Mouse (Mus musculus) CH12F3 (cell line): ENCODE data around the gene Alk.

ENCODE experiments used
- in situ Hi-C: fragments of 300-500 bp; cut with MboI; formaldehyde crosslinking; loops from 2 replicates; pipeline ENCODE4 v1.14.3; 2020; ENCODE audit warnings: low sequenced_read_pairs

Gene Alk

GRCm38 (mm10) chr17:72274205-72274604 lies 330.2 kb downstream of the Alk start:
- in situ Hi-C loops, result no loop called here

- in situ Hi-C loops, result no loop called here
Observed at GRCm38 (mm10) chr17:72271640-72272039, 332.8 kb downstream of the Alk start.

GRCm38 (mm10) chr17:72268529-72268928 lies 335.9 kb downstream of the Alk start:
- in situ Hi-C loops, result no loop called here

GRCm38 (mm10) chr17:72265171-72266022 lies 339.0 kb downstream of the Alk start:
- in situ Hi-C loops, result no loop called here

GRCm38 (mm10) chr17:72253411-72253810 lies 351.0 kb downstream of the Alk start:
- in situ Hi-C loops, result no loop called here

- in situ Hi-C loops, result no loop called here
Observed at GRCm38 (mm10) chr17:72251554-72251953, 352.9 kb downstream of the Alk start.

- in situ Hi-C loops, result no loop called here
Observed at GRCm38 (mm10) chr17:72250482-72251405, 353.7 kb downstream of the Alk start.

- in situ Hi-C loops, result no loop called here
Observed at GRCm38 (mm10) chr17:72242036-72242435, 362.4 kb downstream of the Alk start.

- in situ Hi-C loops, result no loop called here
Observed at GRCm38 (mm10) chr17:72237315-72237714, 367.1 kb downstream of the Alk start.

- in situ Hi-C loops, result no loop called here
Observed at GRCm38 (mm10) chr17:72230891-72231290, 373.5 kb downstream of the Alk start.

- in situ Hi-C loops, result no loop called here
Observed at GRCm38 (mm10) chr17:72218816-72219215, 385.6 kb downstream of the Alk start.

GRCm38 (mm10) chr17:72197576-72197975 lies 406.9 kb downstream of the Alk start:
- in situ Hi-C loops, result no loop called here

GRCm38 (mm10) chr17:72194976-72195650 lies 409.3 kb downstream of the Alk start:
- in situ Hi-C loops, result no loop called here

- in situ Hi-C loops, result no loop called here
Observed at GRCm38 (mm10) chr17:72190536-72190935, 413.9 kb downstream of the Alk start.

- in situ Hi-C loops, result no loop called here
Observed at GRCm38 (mm10) chr17:72187026-72187425, 417.4 kb downstream of the Alk start.

GRCm38 (mm10) chr17:72182414-72182813 lies 422.0 kb downstream of the Alk start:
- in situ Hi-C loops, result no loop called here

GRCm38 (mm10) chr17:72180200-72180599 lies 424.2 kb downstream of the Alk start:
- in situ Hi-C loops, result no loop called here

- in situ Hi-C loops, result no loop called here
Observed at GRCm38 (mm10) chr17:72179722-72180140, 424.7 kb downstream of the Alk start.

GRCm38 (mm10) chr17:72173778-72174177 lies 430.6 kb downstream of the Alk start:
- in situ Hi-C loops, result no loop called here

- in situ Hi-C loops, result no loop called here
Observed at GRCm38 (mm10) chr17:72168152-72168551, 436.3 kb downstream of the Alk start.

GRCm38 (mm10) chr17:72158857-72159385 lies 445.5 kb downstream of the Alk start:
- in situ Hi-C loops, result no loop called here
